Mouse (Mus musculus): ENCODE measurements at regions not wholly inside any gene's neighbourhood (a gene's known extent, or its start where the extent isn't known, plus 50 kb on each side); places are given as distances from the start of the nearest gene placed in this dataset.

DNA sequence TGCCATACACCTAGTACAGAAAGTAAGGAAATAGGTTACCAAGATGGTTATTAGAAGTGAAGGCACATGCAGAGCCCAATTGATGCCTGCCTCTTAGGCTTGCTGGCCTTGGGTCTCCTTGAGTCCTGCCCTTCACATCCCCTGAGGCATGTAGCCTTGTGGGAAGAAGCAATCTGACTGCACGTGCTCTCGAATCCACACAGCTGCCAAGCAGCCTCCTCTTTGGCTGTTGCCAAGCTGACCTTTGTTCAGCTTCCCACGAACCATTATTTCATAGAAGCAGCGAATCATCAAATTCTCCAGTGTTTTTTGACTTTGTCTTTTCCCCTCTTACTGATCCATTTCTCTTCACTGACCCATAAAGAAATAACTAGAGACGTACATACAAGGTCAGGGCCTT, 498.1 kb upstream of the Tnp1 start:
- Histone ChIP-seq H3K4me3 (replicated peaks) (no peak overlapping the region), H3K27ac (no peak overlapping the region), H3K4me1 (no peaks in the 10 kb centered on the region), H3K9me3 (no peaks in the 10 kb centered on the region), H3K9ac (no peak overlapping the region), H3K4me2 (no peak overlapping the region), H3K27me3 (no peaks in the 10 kb centered on the region), H3K36me3 (replicated peaks) (no peaks in the 10 kb centered on the region)
- WGBS = 57% methylated on average over 5 of the region's 5 CpGs
- no peak for ATAC-seq (ENCODE audit: low FRiP score)

DNA sequence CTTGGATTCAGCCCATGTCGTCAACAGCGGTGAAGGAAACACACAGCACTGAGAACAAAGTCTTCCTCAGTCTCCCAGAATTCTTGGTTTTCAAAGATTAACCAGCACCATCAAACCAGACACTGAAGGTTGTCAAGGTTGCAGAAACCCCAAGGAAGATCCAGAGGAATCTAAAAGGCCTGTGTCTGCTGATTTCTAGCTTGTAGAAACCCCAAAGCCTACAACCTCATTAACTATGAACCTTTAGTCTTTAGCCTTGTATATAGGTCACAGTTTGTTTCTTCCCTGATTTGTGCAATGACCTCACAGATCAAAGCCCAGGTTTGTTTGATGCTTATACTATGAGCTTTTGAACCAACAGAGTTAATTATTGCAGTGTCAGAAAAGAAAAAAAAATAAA, 497.1 kb upstream of the Tnp1 start:
- WGBS = 91% methylated on average over 2 of the region's 2 CpGs
- Histone ChIP-seq H3K27me3 (no peaks in the 10 kb centered on the region), H3K4me2 (no peak overlapping the region), H3K36me3 (replicated peaks) (no peaks in the 10 kb centered on the region), H3K9ac (no peak overlapping the region), H3K27ac (no peak overlapping the region), H3K4me1 (no peaks in the 10 kb centered on the region), H3K9me3 (no peaks in the 10 kb centered on the region), H3K4me3 (replicated peaks) (no peak overlapping the region)
- ATAC-seq (ENCODE audit: low FRiP score) = no peak

DNA sequence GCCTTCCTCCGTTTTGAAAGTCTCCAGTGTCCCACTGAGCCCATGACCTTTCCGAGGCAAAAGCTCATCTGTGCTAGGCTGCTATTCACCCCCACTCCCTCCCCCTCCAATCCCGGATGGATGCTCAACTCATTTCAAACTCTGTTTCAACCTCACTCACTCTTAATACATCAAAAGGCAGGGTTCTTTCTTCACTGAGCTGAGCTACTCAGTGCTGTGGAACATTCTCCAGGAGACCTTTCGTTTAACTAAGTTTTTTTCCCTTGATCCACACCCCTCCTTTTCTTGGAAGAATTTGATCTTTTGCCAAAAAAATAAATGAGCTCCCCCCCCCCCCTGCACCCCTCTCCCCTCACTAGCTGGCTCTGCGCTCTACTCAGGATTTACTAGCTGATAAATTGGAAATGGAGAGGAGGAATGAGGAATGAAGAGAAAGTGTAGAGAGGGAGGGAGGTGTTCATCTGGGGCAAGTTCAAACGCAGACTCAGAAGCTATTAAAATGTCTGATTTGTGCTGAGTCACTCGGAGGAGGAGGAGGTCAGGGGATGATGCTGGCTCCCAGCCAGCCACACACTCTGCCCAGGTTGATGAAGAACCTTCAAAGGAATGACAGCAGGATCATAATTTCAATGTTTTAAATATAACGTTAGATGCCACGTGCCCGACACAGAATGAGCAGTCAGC, 491.5 kb upstream of the Tnp1 start:
- 63% methylated on average over 10 of the region's 10 CpGs for WGBS
- H3K27ac ChIP-seq = no peak overlapping the region
- no peak for ATAC-seq (ENCODE audit: low FRiP score)

DNA sequence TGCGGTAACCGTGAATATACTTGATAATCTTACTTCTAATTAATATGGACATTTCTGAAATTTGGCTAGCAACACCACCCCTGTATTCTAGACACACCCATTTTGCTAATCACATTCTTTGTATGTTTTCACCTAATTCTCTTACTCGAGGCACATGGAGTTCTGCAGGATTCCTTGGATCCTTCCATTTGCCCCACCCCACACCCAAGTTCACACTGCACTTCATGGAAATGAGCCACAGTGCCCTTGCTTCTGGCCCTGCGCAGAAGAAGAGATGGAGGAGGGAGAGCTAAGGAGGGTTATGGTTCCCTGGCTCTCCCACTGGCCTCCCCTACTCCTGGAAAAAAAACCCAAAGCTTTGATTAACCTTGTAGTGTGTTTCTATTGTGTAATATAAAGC, 487.9 kb upstream of the Tnp1 start:
- Histone ChIP-seq H3K36me3 (replicated peaks) (no peaks in the 10 kb centered on the region), H3K9me3 (no peaks in the 10 kb centered on the region), H3K9ac (no peak overlapping the region), H3K4me3 (replicated peaks) (no peak overlapping the region), H3K27me3 (no peaks in the 10 kb centered on the region), H3K27ac (no peak overlapping the region), H3K4me2 (no peak overlapping the region), H3K4me1 (0 out of 2 replicates have a peak, but pooled peaks cover 2% of the 10 kb centered on the region)
- no peak for ATAC-seq (ENCODE audit: low FRiP score)
- 88% methylated on average over 4 of the region's 4 CpGs for WGBS

More for the DNA sequence above, 491.5 kb upstream of the Tnp1 start:
- H3K4me3 ChIP-seq (replicated peaks) = no peak overlapping the region
- no peaks in the 10 kb centered on the region for H3K36me3 ChIP-seq (replicated peaks)
- H3K4me2 ChIP-seq = no peak overlapping the region
- H3K9me3 ChIP-seq = no peaks in the 10 kb centered on the region
- H3K4me1 ChIP-seq = 0 out of 2 replicates have a peak, but pooled peaks cover 2% of the 10 kb centered on the region
- no peak overlapping the region for H3K9ac ChIP-seq
- H3K27me3 ChIP-seq = no peaks in the 10 kb centered on the region

DNA sequence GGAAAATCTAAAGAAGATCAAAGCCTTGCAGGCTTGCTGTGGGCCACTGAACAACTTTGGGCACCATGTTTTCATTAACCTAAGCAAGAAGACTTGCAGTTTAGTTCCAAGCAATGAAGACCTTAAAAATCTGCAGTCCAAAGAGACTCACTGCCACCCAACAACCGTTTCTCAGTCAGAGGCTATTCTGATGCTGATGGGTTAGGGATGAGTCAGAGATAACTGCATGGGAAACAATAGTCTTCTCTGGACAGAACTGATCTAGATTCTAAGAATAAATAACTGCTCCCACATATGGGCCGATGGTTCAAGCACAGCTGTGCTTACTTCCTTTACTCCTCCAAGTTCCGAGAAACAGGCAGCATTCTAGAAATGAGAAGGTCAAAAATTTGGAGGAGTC, 485.0 kb upstream of the Tnp1 start:
- no peak overlapping the region for H3K27ac ChIP-seq
- H3K4me3 ChIP-seq (replicated peaks) = no peak overlapping the region
- WGBS = 86% methylated on average over 3 of the region's 3 CpGs
- no peaks in the 10 kb centered on the region for H3K9me3 ChIP-seq
- no peak for ATAC-seq (ENCODE audit: low FRiP score)
- H3K9ac ChIP-seq = no peak overlapping the region
- H3K27me3 ChIP-seq = no peaks in the 10 kb centered on the region
- no peaks in the 10 kb centered on the region for H3K36me3 ChIP-seq (replicated peaks)
- 0 out of 2 replicates have a peak, but pooled peaks cover 1% of the 10 kb centered on the region for H3K4me1 ChIP-seq
- H3K4me2 ChIP-seq = no peak overlapping the region

DNA sequence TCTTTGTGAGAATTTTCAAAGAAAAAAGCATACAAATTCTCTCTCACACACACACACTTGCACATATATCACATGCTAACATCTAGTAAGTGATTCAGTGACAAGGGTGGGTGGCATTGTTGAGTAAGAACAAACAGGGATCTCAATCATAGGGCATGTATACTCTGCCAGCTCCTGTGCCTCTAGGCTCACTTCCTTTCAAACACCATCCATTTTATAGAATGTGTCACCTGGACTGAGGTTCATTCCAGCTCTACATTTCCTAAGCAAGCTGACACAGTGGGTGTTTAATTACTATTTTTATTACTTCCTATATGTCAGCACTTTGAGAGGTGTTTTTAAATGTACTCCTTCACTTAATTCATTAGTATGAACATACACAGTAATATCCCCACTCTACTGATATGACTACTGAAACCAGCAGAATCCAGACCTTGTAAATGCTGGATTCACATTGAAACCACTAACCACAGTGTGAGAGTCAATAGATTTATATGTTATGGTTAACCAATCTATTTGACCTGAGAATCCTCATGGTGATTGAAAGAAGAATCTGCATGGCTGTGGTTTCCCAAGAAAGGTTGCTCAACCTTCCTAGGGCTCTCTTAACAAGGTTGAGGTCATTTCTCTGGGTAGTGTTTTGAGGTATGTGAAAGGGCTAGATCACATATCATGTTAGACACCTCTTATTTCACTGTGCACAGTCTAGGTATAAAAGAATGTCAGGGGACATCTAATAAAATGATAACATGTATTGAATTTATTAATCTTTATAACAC, 480.5 kb upstream of the Tnp1 start:
- Histone ChIP-seq H3K4me2 (no peak overlapping the region), H3K27me3 (no peaks in the 10 kb centered on the region), H3K4me1 (no peaks in the 10 kb centered on the region), H3K4me3 (replicated peaks) (no peak overlapping the region), H3K9ac (no peak overlapping the region), H3K36me3 (replicated peaks) (no peaks in the 10 kb centered on the region), H3K9me3 (no peaks in the 10 kb centered on the region), H3K27ac (no peak overlapping the region)
- no peak for ATAC-seq (ENCODE audit: low FRiP score)

DNA sequence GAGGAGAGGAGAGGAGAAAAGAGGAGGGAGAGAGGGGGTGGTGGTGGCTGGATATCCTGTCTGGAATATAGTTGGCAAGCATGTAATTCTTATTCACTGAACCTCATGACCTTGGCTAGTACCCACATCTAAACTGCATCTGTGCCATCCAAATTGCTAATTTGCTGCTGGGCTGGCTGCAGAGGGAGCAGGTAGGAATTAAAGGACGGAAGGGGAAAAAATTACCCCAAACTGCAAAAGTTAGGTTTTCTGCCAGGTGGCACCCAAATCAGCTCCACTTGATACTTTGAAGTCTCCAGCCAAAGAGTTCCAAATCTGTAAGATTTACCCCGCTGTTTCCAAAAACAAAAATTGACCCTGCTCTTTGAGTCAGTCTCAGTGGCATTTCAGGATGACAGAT, 466.2 kb upstream of the Tnp1 start:
- Histone ChIP-seq H3K36me3 (replicated peaks) (no peaks in the 10 kb centered on the region), H3K4me2 (no peak overlapping the region), H3K27ac (no peak overlapping the region), H3K9me3 (no peaks in the 10 kb centered on the region), H3K4me1 (no peaks in the 10 kb centered on the region), H3K27me3 (no peaks in the 10 kb centered on the region), H3K4me3 (replicated peaks) (no peak overlapping the region), H3K9ac (no peak overlapping the region)
- no peak for ATAC-seq (ENCODE audit: low FRiP score)
- WGBS = 81% methylated on average over 2 of the region's 2 CpGs

DNA sequence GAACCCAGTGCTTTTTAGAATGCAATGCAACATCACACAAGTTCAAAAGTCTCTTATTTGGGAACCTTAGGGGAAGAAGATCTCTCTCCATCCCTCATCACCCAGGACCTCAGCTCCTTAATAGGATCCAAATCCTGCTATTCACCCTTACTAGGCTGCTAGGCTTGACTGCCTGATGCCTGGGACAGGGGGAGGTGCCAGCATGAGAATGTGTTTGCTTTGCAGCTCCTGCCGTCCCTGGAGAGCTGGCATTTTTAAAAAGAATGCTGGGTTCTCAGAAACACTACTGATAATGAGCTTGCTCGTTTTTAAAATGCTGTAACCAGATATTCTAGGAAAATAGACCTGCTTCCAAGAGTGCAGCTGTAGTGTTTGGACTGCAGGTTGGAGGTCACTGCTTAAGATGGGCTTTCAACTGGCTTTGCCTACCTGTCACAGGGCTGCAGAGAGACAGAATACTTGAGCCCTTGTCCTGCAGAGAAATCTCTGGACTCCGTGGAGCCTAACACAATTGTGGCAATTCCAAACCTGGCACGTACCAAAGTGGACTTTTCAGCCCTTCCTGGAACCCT, 463.7 kb upstream of the Tnp1 start:
- Histone ChIP-seq H3K4me2 (no peak overlapping the region), H3K9me3 (no peaks in the 10 kb centered on the region), H3K4me1 (no peaks in the 10 kb centered on the region), H3K36me3 (replicated peaks) (no peaks in the 10 kb centered on the region), H3K27me3 (no peaks in the 10 kb centered on the region), H3K27ac (no peak overlapping the region), H3K4me3 (replicated peaks) (no peak overlapping the region), H3K9ac (no peak overlapping the region)
- 50% methylated on average over 4 of the region's 4 CpGs for WGBS
- ATAC-seq (ENCODE audit: low FRiP score) = no peak

DNA sequence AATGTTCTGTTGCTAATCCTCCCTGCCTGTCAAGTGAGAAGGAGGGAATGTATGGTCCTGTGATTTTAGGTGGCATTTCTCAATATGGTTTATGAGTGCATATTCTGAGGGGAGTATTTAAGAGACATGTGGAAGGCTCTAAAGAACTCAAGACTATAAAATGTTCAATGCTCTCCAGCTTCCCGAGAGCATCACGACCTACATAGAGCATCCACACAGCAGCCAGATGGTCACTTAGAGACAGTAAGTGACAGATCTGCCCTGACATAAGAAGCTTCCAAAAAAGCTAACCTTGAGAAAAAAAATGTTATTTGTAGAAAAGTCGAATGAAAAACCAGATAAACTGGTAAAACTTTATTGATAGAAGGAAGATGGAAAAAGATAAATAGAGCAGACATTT, 444.9 kb upstream of the Tnp1 start:
- Histone ChIP-seq H3K4me3 (replicated peaks) (no peak overlapping the region), H3K9ac (no peak overlapping the region), H3K27ac (no peak overlapping the region), H3K27me3 (no peaks in the 10 kb centered on the region), H3K4me2 (no peak overlapping the region), H3K36me3 (replicated peaks) (no peaks in the 10 kb centered on the region), H3K9me3 (no peaks in the 10 kb centered on the region), H3K4me1 (peaks cover 8% of the 10 kb centered on the region; the same call in 1 of the 2 replicates)
- ATAC-seq (ENCODE audit: low FRiP score) = no peak
- WGBS = 85% methylated on average over 3 of the region's 3 CpGs

DNA sequence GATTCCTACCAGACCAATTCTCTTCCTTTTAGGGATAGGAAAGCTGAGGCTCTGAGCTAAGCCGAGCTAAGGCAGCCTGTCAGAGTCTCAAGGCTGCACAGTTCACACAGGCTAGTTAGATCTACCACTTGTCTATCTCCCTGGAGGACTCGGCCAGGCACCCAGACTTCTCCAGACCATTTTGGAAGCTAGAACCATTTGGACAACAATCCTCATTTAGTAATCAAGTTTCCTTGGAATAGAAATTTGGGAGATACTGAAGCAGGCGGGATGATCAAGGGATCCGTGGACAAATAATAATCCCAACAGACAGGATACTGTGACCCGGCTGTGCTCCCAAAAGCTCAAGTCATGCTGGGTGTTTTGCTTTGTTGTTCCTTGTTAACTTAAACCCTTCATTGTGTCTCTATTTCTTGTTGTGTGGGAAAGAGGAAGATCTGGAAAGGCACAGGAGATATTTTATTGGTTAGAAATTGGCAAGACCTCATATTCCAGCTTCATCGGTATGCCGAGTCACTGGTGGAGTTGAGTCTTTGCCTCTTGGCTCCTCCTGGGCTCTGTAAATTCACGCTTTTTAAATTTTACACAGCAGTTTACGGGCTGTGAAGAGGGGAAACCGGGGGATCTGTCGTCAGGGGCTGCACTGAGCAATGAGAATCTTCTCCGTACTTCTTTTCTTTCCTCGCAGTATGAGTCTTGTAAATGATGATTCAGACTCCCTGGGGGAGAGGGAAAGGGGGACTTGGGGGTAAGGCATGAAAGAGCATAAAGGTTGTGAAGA, 444.2 kb upstream of the Tnp1 start:
- H3K27me3 ChIP-seq = no peaks in the 10 kb centered on the region
- no peak overlapping the region for H3K4me2 ChIP-seq
- H3K4me1 ChIP-seq = peaks cover 8% of the 10 kb centered on the region; the same call in 1 of the 2 replicates
- no peak overlapping the region for H3K4me3 ChIP-seq (replicated peaks)
- no peaks in the 10 kb centered on the region for H3K9me3 ChIP-seq
- H3K9ac ChIP-seq = no peak overlapping the region
- 66% methylated on average over 13 of the region's 13 CpGs for WGBS
- no peak overlapping the region for H3K27ac ChIP-seq
- ATAC-seq (ENCODE audit: low FRiP score) = no peak
- no peaks in the 10 kb centered on the region for H3K36me3 ChIP-seq (replicated peaks)

DNA sequence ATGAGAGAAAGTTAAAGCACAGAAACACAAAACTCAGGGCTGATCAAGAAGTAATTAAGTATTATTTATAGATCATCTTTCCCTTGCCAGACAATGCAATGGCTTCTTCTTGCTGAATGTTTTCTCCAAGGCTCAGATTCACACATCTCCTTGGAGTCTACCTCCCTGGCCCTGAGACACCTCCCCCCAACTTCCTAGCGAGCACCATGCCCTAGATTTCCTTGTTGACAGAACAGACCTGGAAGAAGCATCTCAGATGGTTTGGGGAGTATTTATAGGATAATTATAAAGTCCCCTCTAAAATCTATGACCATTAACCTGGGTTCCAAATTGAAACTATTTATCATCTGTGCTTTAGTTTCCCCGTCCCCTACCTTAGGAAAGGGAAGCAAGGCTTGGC, 441.6 kb upstream of the Tnp1 start:
- 85% methylated on average over 2 of the region's 2 CpGs for WGBS
- Histone ChIP-seq H3K27me3 (no peaks in the 10 kb centered on the region), H3K9ac (no peak overlapping the region), H3K27ac (no peak overlapping the region), H3K4me3 (replicated peaks) (no peak overlapping the region), H3K9me3 (no peaks in the 10 kb centered on the region), H3K36me3 (replicated peaks) (no peaks in the 10 kb centered on the region), H3K4me2 (no peak overlapping the region), H3K4me1 (peaks cover 4% of the 10 kb centered on the region; the same call in 1 of the 2 replicates)
- ATAC-seq (ENCODE audit: low FRiP score) = no peak

DNA sequence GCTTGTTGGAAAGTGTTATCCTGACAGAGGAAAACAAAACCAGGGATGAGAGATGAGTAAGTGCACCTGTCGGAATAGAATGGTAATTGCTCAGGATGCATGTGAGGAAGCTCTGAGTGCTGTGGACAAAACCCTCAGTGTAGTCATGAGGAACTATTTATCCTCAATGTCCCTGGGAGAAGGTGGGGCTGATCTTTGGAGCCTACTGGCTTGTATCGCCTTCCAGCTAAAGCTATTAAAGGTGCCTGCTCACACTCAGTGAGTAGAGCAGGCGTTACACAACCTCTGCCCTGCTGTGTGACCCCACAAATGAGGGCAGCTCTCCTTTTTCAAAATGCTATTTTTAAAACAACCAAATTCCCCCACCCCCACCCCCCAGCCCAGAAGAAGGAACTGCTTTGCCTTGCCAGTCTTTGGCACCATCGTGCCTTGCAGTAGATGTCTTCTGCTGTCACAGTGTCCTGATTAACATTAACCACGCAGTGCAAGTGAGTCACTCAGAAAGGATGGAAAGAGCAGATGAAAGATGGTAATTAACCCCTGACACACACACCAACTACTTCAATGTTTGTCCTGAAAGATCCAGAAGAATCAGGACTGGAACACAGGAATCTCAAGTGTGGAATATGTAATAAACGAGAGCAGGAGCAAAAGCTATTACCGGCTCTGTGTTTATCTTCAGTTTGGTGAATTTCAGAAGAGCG, 440.8 kb upstream of the Tnp1 start:
- no peaks in the 10 kb centered on the region for H3K36me3 ChIP-seq (replicated peaks)
- no peak overlapping the region for H3K9ac ChIP-seq
- no peak overlapping the region for H3K4me3 ChIP-seq (replicated peaks)
- H3K27ac ChIP-seq = no peak overlapping the region
- 88% methylated on average over 8 of the region's 8 CpGs for WGBS
- H3K27me3 ChIP-seq = no peaks in the 10 kb centered on the region
- H3K4me2 ChIP-seq = no peak overlapping the region
- no peak for ATAC-seq (ENCODE audit: low FRiP score)
- no peaks in the 10 kb centered on the region for H3K9me3 ChIP-seq
- H3K4me1 ChIP-seq = peaks cover 4% of the 10 kb centered on the region; the same call in 1 of the 2 replicates
